Mouse (Mus musculus) liver, postnatal 0 days (tissue): ENCODE measurements around the gene Car12. TPM values are rescaled to one million over a fixed set of nuclear protein-coding genes. Genes with fewer than 3 reads are reported as not detected.

ENCODE experiments used
- ATAC-seq: fragments of 200-750 bp; cut with Nextera tagmentation; 2 replicates; pipeline ENCODE4 v1.8.0; 2017; ENCODE audit warnings: mild to moderate bottlenecking, moderate library complexity
- DNase-seq: peaks from one replicate; pipeline ENCODE4 v3.0.0-alpha.2; 2016
- H3K27ac ChIP-seq: fragments of 300-500 bp; sonication (generic); 2 replicates; pipeline ENCODE4 v1.5.1; 2014; ENCODE audit warnings: antibody characterized with exemption, moderate library complexity, mild to moderate bottlenecking, low read depth
- H3K27me3 ChIP-seq: fragments of 300-500 bp; sonication (generic); 2 replicates; pipeline ENCODE4 v1.6.1; 2014; ENCODE audit warnings: low read length, control low read depth, mixed read lengths; ENCODE audit not compliant: insufficient read depth
- H3K36me3 ChIP-seq: fragments of 300-500 bp; sonication (generic); replicated peaks from 2 replicates; pipeline ENCODE4 v1.6.1; 2014; ENCODE audit warnings: mild to moderate bottlenecking, control low read depth, low read length, moderate library complexity, mixed read lengths; ENCODE audit not compliant: insufficient read depth
- H3K4me1 ChIP-seq: fragments of 300-500 bp; sonication (generic); 2 replicates; pipeline ENCODE4 v1.6.1; 2014; ENCODE audit warnings: antibody characterized with exemption, mild to moderate bottlenecking, control low read depth; ENCODE audit not compliant: insufficient read depth
- H3K4me2 ChIP-seq: fragments of 300-500 bp; sonication (generic); 2 replicates; pipeline ENCODE4 v1.6.1; 2014; ENCODE audit warnings: low read depth, mild to moderate bottlenecking, low read length, moderate library complexity, mixed read lengths
- H3K4me3 ChIP-seq: fragments of 300-500 bp; sonication (generic); 2 replicates; pipeline ENCODE4 v1.5.1; 2014; ENCODE audit warnings: low read depth, low read length
- H3K9ac ChIP-seq: fragments of 300-500 bp; sonication (generic); replicated peaks from 2 replicates; pipeline ENCODE4 v1.6.1; 2014; ENCODE audit warnings: mild to moderate bottlenecking, moderate library complexity
- H3K9me3 ChIP-seq: fragments of 300-500 bp; sonication (generic); 2 replicates; pipeline ENCODE4 v1.6.1; 2016; ENCODE audit warnings: mild to moderate bottlenecking, control low read depth, low read length, mixed read lengths
- CTCF ChIP-seq: sonication (generic); IDR thresholded peaks from 2 replicates; pipeline ENCODE4 v1.5.1; 2016; ENCODE audit warnings: antibody characterized with exemption, low read depth
- EP300 ChIP-seq: IDR thresholded peaks from 2 replicates; pipeline ENCODE4 v1.6.1; 2016; ENCODE audit warnings: antibody characterized with exemption, low read depth, mild to moderate bottlenecking
- WGBS: fragments of 180-500 bp; shearing (Covaris S2); extraction: QIAGEN DNeasy Blood & Tissue Kit; methylation state at CpG from one replicate; pipeline ENCODE4 v1.1.7; 2014; ENCODE audit not compliant: insufficient replicate concordance; 5-methylcytosine and 5-hydroxymethylcytosine counted together
- polyA plus RNA-seq: library from polyadenylated mRNA; unstranded; fragments of >200 nt; fragmentation: Nextera tagmentation; extraction: Ambion mirVana; gene quantifications from 2 replicates; pipeline ENCODE4 v1.2.1, GENCODE M21; 2015

The Car12 gene
- polyA plus RNA-seq, 1 experiment from 2014 or later: 0.12 TPM

GRCm38 (mm10) chr9:66730556-66730955 lies 17.1 kb downstream of the Car12 start:
- no peaks in the 10 kb centered on the region for H3K36me3 ChIP-seq
- no peak overlapping the region for H3K27ac ChIP-seq
- ATAC-seq (no peak), DNase-seq (no peak)
- no peak overlapping the region for H3K4me3 ChIP-seq
- WGBS: 37% methylated on average over 3 of the region's 3 CpGs
- no peaks in the 10 kb centered on the region for H3K9me3 ChIP-seq
- no peak for TF ChIP-seq EP300
- no peak for TF ChIP-seq CTCF
- 0 out of 2 replicates have a peak, but pooled peaks cover 9% of the 10 kb centered on the region for H3K4me1 ChIP-seq
- no peak overlapping the region for H3K9ac ChIP-seq
- H3K27me3 ChIP-seq: no peaks in the 10 kb centered on the region
- H3K4me2 ChIP-seq: no peak overlapping the region

- H3K4me1 ChIP-seq: 0 out of 2 replicates have a peak, but pooled peaks cover 9% of the 10 kb centered on the region
- H3K9me3 ChIP-seq: no peaks in the 10 kb centered on the region
- H3K36me3 ChIP-seq: no peaks in the 10 kb centered on the region
- WGBS: 70% methylated on average over 7 of the region's 7 CpGs
- no peak for ATAC-seq
- no peak for DNase-seq
- H3K4me3 ChIP-seq: no peak overlapping the region
- no peak overlapping the region for H3K27ac ChIP-seq
- TF ChIP-seq CTCF (no peak), EP300 (no peak)
- H3K27me3 ChIP-seq: no peaks in the 10 kb centered on the region
- H3K4me2 ChIP-seq: no peak overlapping the region
- H3K9ac ChIP-seq: no peak overlapping the region
Observed at GRCm38 (mm10) chr9:66731284-66731683, 17.8 kb downstream of the Car12 start.

GRCm38 (mm10) chr9:66732791-66733691 lies 19.6 kb downstream of the Car12 start:
- TF ChIP-seq EP300: no peak
- TF ChIP-seq CTCF: no peak
- Histone ChIP-seq H3K27me3 (no peaks in the 10 kb centered on the region), H3K4me3 (no peak overlapping the region), H3K4me2 (no peak overlapping the region), H3K9ac (no peak overlapping the region), H3K36me3 (no peaks in the 10 kb centered on the region), H3K4me1 (0 out of 2 replicates have a peak, but pooled peaks cover 9% of the 10 kb centered on the region), H3K9me3 (no peaks in the 10 kb centered on the region), H3K27ac (no peak overlapping the region)
- ATAC-seq: no peak
- 51% methylated on average over 15 of the region's 15 CpGs for WGBS
- DNase-seq: no peak

GRCm38 (mm10) chr9:66734568-66734967 lies 21.1 kb downstream of the Car12 start:
- no peak overlapping the region for H3K27ac ChIP-seq
- DNase-seq (peak; percentile 37), ATAC-seq (peak; percentile 72; the same call in 1 of the 2 replicates)
- H3K4me3 ChIP-seq: no peak overlapping the region
- no peak overlapping the region for H3K9ac ChIP-seq
- H3K4me2 ChIP-seq: no peak overlapping the region
- no peaks in the 10 kb centered on the region for H3K36me3 ChIP-seq
- TF ChIP-seq CTCF (no peak), EP300 (0 out of 2 replicates have a peak, but pooled peaks have one; percentile 7)
- 0 out of 2 replicates have a peak, but pooled peaks cover 9% of the 10 kb centered on the region for H3K4me1 ChIP-seq
- WGBS: 49% methylated on average over 6 of the region's 6 CpGs
- H3K27me3 ChIP-seq: no peaks in the 10 kb centered on the region
- H3K9me3 ChIP-seq: no peaks in the 10 kb centered on the region

DNA sequence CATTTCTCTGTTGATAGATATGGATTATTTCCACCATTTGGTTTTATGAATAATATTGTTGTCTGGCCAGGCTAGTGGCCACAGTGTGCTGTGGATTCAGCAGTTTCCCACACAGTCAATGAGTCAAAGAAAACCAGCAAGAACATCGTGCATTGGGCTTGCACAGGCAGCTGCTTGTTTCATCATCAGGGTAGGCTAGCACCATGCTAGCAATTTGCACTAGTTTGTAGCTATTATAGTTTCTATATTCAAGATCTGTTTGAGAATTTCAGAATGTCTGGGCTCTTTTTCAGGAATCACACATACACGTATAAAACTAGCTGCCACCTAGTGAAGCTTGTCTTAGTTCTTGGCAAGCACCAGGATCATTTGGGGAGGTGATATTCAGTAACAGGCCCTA lies 21.6 kb downstream of the Car12 start:
- WGBS: 70% methylated on average over 2 of the region's 2 CpGs
- no peak overlapping the region for H3K4me2 ChIP-seq
- H3K9me3 ChIP-seq: no peaks in the 10 kb centered on the region
- TF ChIP-seq CTCF (no peak), EP300 (no peak)
- no peak overlapping the region for H3K27ac ChIP-seq
- no peak overlapping the region for H3K9ac ChIP-seq
- H3K36me3 ChIP-seq: no peaks in the 10 kb centered on the region
- ATAC-seq: no peak
- no peaks in the 10 kb centered on the region for H3K27me3 ChIP-seq
- DNase-seq: no peak
- H3K4me1 ChIP-seq: 0 out of 2 replicates have a peak, but pooled peaks cover 9% of the 10 kb centered on the region
- no peak overlapping the region for H3K4me3 ChIP-seq

DNA sequence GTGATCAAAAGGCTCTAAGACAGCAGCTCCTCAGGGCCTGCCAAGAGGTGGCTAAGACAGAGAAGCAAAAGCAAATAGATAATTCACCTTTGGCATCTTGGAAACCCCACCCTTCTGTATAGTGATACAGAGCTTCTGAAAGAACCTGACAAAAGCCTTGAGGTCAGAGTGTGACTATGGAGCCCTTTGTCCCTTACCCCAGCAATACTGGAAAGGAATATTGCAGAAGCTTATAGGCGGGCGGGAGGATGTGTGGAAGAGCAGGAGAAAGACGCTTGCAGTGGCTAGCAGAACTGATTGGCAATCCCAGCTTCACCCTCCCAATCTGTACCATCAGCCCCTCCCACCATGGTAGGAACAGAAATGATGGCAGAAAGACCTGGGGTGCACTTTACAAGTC lies 22.5 kb downstream of the Car12 start:
- WGBS: 74% methylated on average over 3 of the region's 3 CpGs
- no peak for ATAC-seq
- Histone ChIP-seq H3K36me3 (no peaks in the 10 kb centered on the region), H3K27ac (no peak overlapping the region), H3K4me2 (no peak overlapping the region), H3K4me1 (0 out of 2 replicates have a peak, but pooled peaks cover 9% of the 10 kb centered on the region), H3K9me3 (no peaks in the 10 kb centered on the region), H3K9ac (no peak overlapping the region), H3K27me3 (no peaks in the 10 kb centered on the region), H3K4me3 (no peak overlapping the region)
- no peak for DNase-seq
- TF ChIP-seq CTCF: no peak
- no peak for TF ChIP-seq EP300
